Mouse (Mus musculus): ENCODE measurements around the gene Il15.
A peak's percentile ranks its signal among the peaks of the same experiment; 100 is the strongest.

DNA sequence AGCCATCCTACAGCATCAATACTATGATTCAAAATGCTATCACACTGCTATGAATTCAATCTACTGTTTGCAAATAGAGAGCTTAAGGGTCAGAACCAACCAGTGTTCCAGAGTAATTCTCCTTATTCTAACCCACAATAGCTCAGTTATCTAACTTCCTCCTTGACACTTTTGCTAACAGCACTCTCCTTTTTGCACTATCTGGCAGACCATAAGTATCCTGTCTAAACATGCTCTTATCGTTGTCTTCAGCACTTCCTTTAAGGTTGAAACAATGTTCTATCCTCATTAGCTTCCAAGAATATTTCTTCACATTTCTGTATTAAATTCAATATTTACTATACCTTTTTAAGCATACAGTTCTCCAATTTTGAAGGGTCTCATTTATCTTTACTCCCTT lies 15.4 kb downstream of the Il15 start:
- no peak for TF ChIP-seq POLR2A (IDR thresholded peaks at IDR 0.05; ENCODE audit: control insufficient read depth in 1 of 2, insufficient read depth in 1 of 2, low read depth in 1 of 2, low read length in 2 of 2, poor library complexity in 1 of 2)
- TF ChIP-seq GATA1 (IDR thresholded peaks at IDR 0.05; ENCODE audit: low read depth, low read length) = peak; percentile 100
- no peak for TF ChIP-seq CTCF (IDR thresholded peaks at IDR 0.05 in 2 of 3, conservative IDR thresholded peaks at IDR 0.05 in 1 of 3; ENCODE audit: control insufficient read depth in 1 of 3, insufficient read depth in 1 of 3, low read depth in 2 of 3, low read length in 3 of 3, poor library complexity in 1 of 3, severe bottlenecking in 1 of 3)
- TF ChIP-seq MAX (IDR thresholded peaks at IDR 0.05; ENCODE audit: low read length) = no peak
- peak; percentile 99 to 100 for TF ChIP-seq EP300 (IDR thresholded peaks at IDR 0.05; ENCODE audit: low read depth in 1 of 2, low read length in 2 of 2)
- TF ChIP-seq E2F4 (IDR thresholded peaks at IDR 0.05; ENCODE audit: borderline replicate concordance, low read depth, low read length) = no peak
- TF ChIP-seq NELFE (IDR thresholded peaks at IDR 0.05; ENCODE audit: low read depth, low read length) = no peak
- TF ChIP-seq HCFC1 (IDR thresholded peaks at IDR 0.05; ENCODE audit: low read depth, low read length) = no peak
